Mouse (Mus musculus): Measurements from ENCODE around the gene Abhd8.

GRCm38 (mm10) chr8:71469411-71469810, 6.0 kb upstream of the Abhd8 start:
- no peak for TF ChIP-seq CTCF (IDR thresholded peaks at IDR 0.05; ENCODE audit: control insufficient read depth, insufficient read depth, insufficient replicate concordance, low read depth, low read length)
- no peak for TF ChIP-seq POLR2A (IDR thresholded peaks at IDR 0.05; ENCODE audit: control insufficient read depth, low read depth, low read length)
